Mouse (Mus musculus) right cerebral cortex, adult 2 months (tissue): ENCODE data around the gene Fgfr2.

ENCODE experiments used
- DNase-seq, 2 experiments: peaks; one replicate each; pipeline ENCODE4 v3.0.0; 2021 to 2022; ENCODE audit warnings: low spot score in 2 of 2

Gene Fgfr2

GRCm38 (mm10) chr7:130922981-130923731 is 2200.0 kb downstream of the Fgfr2 start:
- DNase-seq = peak; percentile 37 to 53

GRCm38 (mm10) chr7:130918260-130918659 is 2204.9 kb downstream of the Fgfr2 start:
- DNase-seq = no peak

- peak in 1 of 2 experiments; percentile 44 for DNase-seq
Observed at GRCm38 (mm10) chr7:130914693-130915363, 2208.3 kb downstream of the Fgfr2 start.

- DNase-seq = no peak
Observed at GRCm38 (mm10) chr7:130910841-130911240, 2212.3 kb downstream of the Fgfr2 start.

- DNase-seq = no peak
Observed at GRCm38 (mm10) chr7:130904571-130905365, 2218.4 kb downstream of the Fgfr2 start.

- DNase-seq = peak; percentile 55 to 74
Observed at GRCm38 (mm10) chr7:130903505-130904074, 2219.6 kb downstream of the Fgfr2 start.

GRCm38 (mm10) chr7:130902929-130903328 is 2220.2 kb downstream of the Fgfr2 start:
- no peak for DNase-seq

- no peak for DNase-seq
Observed at GRCm38 (mm10) chr7:130900233-130900848, 2222.8 kb downstream of the Fgfr2 start.

GRCm38 (mm10) chr7:130898373-130898772 is 2224.8 kb downstream of the Fgfr2 start:
- DNase-seq = no peak

- DNase-seq = no peak
Observed at GRCm38 (mm10) chr7:130897201-130897600, 2225.9 kb downstream of the Fgfr2 start.

GRCm38 (mm10) chr7:130896064-130896463 is 2227.1 kb downstream of the Fgfr2 start:
- DNase-seq = peak; percentile 37 to 45

- no peak for DNase-seq
Observed at GRCm38 (mm10) chr7:130895618-130895945, 2227.6 kb downstream of the Fgfr2 start.

GRCm38 (mm10) chr7:130894931-130895617 is 2228.1 kb downstream of the Fgfr2 start:
- DNase-seq = no peak

GRCm38 (mm10) chr7:130892973-130893372 is 2230.2 kb downstream of the Fgfr2 start:
- peak; percentile 69 to 71 for DNase-seq

- no peak for DNase-seq
Observed at GRCm38 (mm10) chr7:130890871-130891270, 2232.3 kb downstream of the Fgfr2 start.

- DNase-seq = peak; percentile 39 to 61
Observed at GRCm38 (mm10) chr7:130887946-130888345, 2235.2 kb downstream of the Fgfr2 start.

GRCm38 (mm10) chr7:130886246-130886645 is 2236.9 kb downstream of the Fgfr2 start:
- DNase-seq = no peak

GRCm38 (mm10) chr7:130884161-130884560 is 2239.0 kb downstream of the Fgfr2 start:
- DNase-seq = no peak

GRCm38 (mm10) chr7:130867256-130867655 is 2255.9 kb downstream of the Fgfr2 start:
- no peak for DNase-seq

- no peak for DNase-seq
Observed at GRCm38 (mm10) chr7:130866640-130867039, 2256.5 kb downstream of the Fgfr2 start.
